Mouse (Mus musculus): ENCODE results near the gene Slc6a17.

DNA sequence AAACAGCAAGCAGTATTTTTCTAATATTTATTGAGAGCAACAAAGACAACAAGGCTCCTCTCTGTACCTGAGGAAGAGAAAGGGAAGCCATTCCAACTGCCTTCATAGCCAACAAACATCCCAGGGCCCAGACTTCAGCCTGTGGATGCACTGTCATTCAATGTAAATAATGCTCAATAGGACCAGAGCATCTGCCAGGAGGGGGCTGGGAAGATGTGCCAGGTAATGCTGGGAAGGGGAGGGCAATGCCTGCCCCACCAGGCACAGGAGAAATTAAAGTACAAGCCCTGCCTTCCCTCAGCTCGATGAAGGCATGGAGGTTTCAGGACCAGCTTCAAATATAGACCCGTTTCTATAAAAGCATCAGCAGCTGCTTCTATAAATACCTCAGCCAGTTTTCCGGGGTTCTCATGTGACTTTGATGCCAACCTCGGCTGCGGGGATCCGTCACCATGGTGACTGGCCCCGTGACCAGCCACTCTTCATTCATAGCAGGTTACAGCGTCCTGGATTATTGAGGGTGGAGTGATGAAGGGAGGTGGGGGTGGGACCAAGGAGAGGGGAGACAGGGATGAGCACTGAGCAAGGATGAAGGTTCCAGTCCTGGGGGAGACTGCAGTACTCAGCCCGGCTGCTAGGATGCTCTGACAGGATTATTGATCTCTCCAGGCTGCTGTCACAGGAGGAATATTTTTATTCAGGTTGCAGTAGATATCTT lies 10.7 kb upstream of the Slc6a17 start:
- no peak for TF ChIP-seq CTCF (IDR thresholded peaks at IDR 0.05; ENCODE audit: control insufficient read depth, insufficient read depth, insufficient replicate concordance, low read depth, low read length)
- TF ChIP-seq POLR2A (IDR thresholded peaks at IDR 0.05; ENCODE audit: control insufficient read depth, low read depth, low read length): no peak
